Mouse (Mus musculus) forebrain, embryonic 12.5 days (tissue): ENCODE results near the gene A3galt2. TPM values are rescaled to one million over a fixed set of nuclear protein-coding genes. Genes with fewer than 3 reads are reported as not detected.

ENCODE experiments used
- ATAC-seq: fragments of 200-750 bp; cut with Nextera tagmentation; 2 replicates; pipeline ENCODE4 v1.8.0; 2017; ENCODE audit warnings: moderate TSS enrichment; ENCODE audit not compliant: low FRiP score
- H3K27ac ChIP-seq: fragments of 300-500 bp; sonication (generic); 2 replicates; pipeline ENCODE4 v1.5.1; 2016; ENCODE audit warnings: mild to moderate bottlenecking
- H3K27me3 ChIP-seq: fragments of 300-500 bp; sonication (generic); 2 replicates; pipeline ENCODE4 v1.6.1; 2016; ENCODE audit warnings: mild to moderate bottlenecking
- H3K36me3 ChIP-seq: fragments of 300-500 bp; sonication (generic); replicated peaks from 2 replicates; pipeline ENCODE4 v1.6.1; 2016; ENCODE audit warnings: mild to moderate bottlenecking
- H3K4me1 ChIP-seq: fragments of 300-500 bp; sonication (generic); 2 replicates; pipeline ENCODE4 v1.6.1; 2016
- H3K4me2 ChIP-seq: fragments of 300-500 bp; sonication (generic); 2 replicates; pipeline ENCODE4 v1.6.1; 2016; ENCODE audit warnings: mild to moderate bottlenecking, moderate library complexity
- H3K4me3 ChIP-seq: fragments of 300-500 bp; sonication (generic); replicated peaks from 2 replicates; pipeline ENCODE4 v1.5.1; 2016; ENCODE audit warnings: mild to moderate bottlenecking
- H3K9ac ChIP-seq: fragments of 300-500 bp; sonication (generic); 2 replicates; pipeline ENCODE4 v1.6.1; 2016; ENCODE audit warnings: mild to moderate bottlenecking
- H3K9me3 ChIP-seq: fragments of 300-500 bp; sonication (generic); 2 replicates; pipeline ENCODE4 v1.6.1; 2016
- WGBS: fragments of 180-500 bp; shearing (Covaris S2); methylation state at CpG from one replicate; pipeline ENCODE4 v1.1.7; 2016; 5-methylcytosine and 5-hydroxymethylcytosine counted together
- polyA plus RNA-seq: library from polyadenylated mRNA; unstranded; fragments of >200 nt; fragmentation: Nextera tagmentation; extraction: Ambion mirVana; gene quantifications from 2 replicates; pipeline ENCODE4 v1.2.1, GENCODE M21; 2016

A3galt2 gene
- polyA plus RNA-seq, 1 experiment from 2014 or later, result 0.57 TPM

DNA sequence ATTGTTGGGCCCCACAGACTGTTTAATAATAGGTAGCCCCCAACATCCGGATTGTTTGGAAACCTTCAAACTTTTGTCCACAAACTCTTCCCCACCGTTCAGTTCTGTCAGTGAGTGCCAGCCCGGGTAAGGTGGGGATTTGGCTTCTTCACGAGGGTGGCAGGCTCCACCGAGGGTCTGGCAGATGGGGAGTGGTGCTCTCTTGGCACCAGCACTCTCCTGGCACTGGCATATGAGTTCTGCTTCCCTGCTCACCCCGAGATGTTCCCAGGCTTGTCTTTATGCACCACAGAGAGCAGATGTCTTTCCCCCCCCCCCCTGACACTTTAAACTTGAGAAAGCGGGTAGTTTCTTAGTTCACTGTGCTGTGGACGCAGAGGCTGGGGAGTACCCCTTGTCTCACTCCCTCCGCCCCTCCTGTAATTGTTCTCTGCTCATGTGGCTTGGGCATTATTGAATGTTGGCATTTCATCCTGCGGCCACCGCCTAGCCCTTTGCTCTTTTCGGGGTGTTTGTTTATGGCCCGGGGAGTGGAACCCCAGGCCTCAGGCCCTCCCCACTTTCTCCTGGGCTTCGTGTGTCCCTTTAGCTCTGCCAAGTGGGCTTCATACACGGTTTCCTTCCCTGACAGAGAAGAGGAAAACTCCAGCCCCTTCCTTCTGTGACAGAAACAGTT is 26.0 kb upstream of the A3galt2 start:
- no peak; the same call in 1 of the 2 replicates for ATAC-seq
- Histone ChIP-seq H3K27me3 (no peaks in the 10 kb centered on the region), H3K4me2 (peak overlapping the region; percentile 98), H3K4me3 (peak overlapping the region; percentile 99), H3K4me1 (peaks cover 71% of the 10 kb centered on the region), H3K36me3 (peaks cover 14% of the 10 kb centered on the region), H3K27ac (peak overlapping the region; percentile 96), H3K9me3 (no peaks in the 10 kb centered on the region), H3K9ac (peak overlapping the region; percentile 100)
- 9% methylated on average over 15 of the region's 15 CpGs for WGBS

DNA sequence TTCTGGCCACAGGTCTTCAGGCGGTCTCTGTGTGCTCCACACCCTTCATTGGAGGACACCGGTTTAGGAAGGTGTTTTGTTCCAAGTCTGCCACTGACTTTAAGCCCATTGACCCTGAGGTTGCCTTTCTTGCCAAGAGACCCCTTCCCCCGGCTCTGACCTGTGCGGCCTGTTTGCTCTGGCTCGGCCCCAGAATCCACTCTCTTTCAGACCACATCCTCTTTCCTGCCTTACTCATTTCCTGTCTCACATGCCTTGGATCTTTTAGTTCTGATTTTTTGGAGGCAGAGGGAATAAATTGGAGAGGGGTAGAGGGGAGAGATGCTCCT is 25.5 kb upstream of the A3galt2 start:
- peak overlapping the region; percentile 99 for H3K4me3 ChIP-seq
- no peaks in the 10 kb centered on the region for H3K27me3 ChIP-seq
- WGBS, result 19% methylated on average over 5 of the region's 5 CpGs
- peaks cover 18% of the 10 kb centered on the region for H3K36me3 ChIP-seq
- H3K9ac ChIP-seq, result peak overlapping the region; percentile 100
- peaks cover 76% of the 10 kb centered on the region for H3K4me1 ChIP-seq
- ATAC-seq, result no peak
- no peaks in the 10 kb centered on the region for H3K9me3 ChIP-seq
- peak overlapping the region; percentile 96 for H3K27ac ChIP-seq
- peak overlapping the region; percentile 98 for H3K4me2 ChIP-seq

DNA sequence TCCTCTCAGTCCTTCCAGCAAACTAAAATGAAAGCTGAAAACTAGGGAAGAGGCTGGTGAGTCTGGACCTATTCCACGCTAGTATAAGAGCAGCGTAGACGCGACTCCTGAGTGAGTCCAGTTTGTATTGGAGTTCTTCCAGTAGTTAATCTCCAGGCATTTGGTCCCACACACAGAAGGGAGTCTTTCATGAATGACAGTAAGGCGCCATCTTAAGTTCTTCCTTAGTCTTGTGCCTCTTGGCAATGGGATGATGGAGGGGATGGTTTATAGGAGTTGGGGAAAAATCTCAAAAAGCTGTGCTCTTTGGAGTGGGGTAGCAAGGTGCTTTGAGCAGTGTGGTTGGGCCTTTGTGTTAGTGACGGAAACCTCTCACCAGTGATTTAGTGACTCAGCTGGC is 24.9 kb upstream of the A3galt2 start:
- peaks cover 19% of the 10 kb centered on the region for H3K36me3 ChIP-seq
- no peaks in the 10 kb centered on the region for H3K9me3 ChIP-seq
- H3K27ac ChIP-seq, result peak overlapping the region; percentile 96; the same call in 1 of the 2 replicates
- H3K4me3 ChIP-seq, result peak overlapping the region; percentile 99
- H3K4me1 ChIP-seq, result peaks cover 78% of the 10 kb centered on the region
- H3K27me3 ChIP-seq, result no peaks in the 10 kb centered on the region
- peak overlapping the region; percentile 98 for H3K4me2 ChIP-seq
- WGBS, result 55% methylated on average over 6 of the region's 6 CpGs
- ATAC-seq, result no peak
- H3K9ac ChIP-seq, result peak overlapping the region; percentile 100

DNA sequence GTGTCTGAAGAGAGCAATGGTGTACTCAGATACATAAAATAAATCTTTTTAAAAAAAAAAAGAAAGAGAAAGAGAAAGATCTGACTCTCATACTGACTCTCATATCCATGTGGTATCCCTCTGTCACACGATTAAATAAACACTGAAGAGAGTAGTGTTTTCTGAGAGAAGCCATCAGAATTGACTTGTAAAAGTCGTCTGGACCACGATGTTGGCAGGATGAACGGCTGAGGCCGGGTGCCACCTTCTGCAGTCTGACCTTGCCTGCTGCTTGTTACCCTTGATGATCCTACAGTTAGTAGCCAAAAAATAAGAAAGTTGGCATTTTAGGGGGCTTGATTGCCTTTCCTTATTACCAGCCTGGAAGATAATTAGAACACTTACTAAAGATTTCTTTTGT is 22.4 kb upstream of the A3galt2 start:
- H3K4me3 ChIP-seq, result no peak overlapping the region
- H3K27ac ChIP-seq, result 0 out of 2 replicates have a peak overlapping the region, but pooled peaks have one; percentile 31
- no peak overlapping the region; the same call in 1 of the 2 replicates for H3K9ac ChIP-seq
- no peak for ATAC-seq
- H3K4me2 ChIP-seq, result 0 out of 2 replicates have a peak overlapping the region, but pooled peaks have one; percentile 50
- H3K4me1 ChIP-seq, result peaks cover 91% of the 10 kb centered on the region
- H3K27me3 ChIP-seq, result no peaks in the 10 kb centered on the region
- 73% methylated on average over 5 of the region's 5 CpGs for WGBS
- H3K9me3 ChIP-seq, result no peaks in the 10 kb centered on the region
- H3K36me3 ChIP-seq, result peaks cover 19% of the 10 kb centered on the region

DNA sequence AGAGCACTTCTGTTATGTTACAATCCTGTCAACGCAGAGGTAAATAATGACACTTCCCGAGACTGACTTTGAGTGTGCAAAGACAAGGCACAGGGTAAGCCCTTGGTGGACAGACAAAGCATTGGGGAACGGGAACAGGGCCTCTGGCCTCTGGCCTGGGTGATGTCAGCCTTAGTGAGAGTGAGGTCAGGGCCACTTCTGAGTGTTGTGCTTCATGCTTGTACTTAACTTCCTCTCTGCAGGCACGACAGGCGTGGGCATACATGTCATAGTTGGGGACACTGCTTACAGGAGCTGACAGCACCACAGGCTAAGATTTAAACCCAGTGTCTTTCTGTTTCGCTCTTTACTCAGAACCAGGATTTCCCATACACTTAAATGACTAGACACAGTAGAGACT is 21.7 kb upstream of the A3galt2 start:
- Histone ChIP-seq H3K4me3 (no peak overlapping the region), H3K27me3 (no peaks in the 10 kb centered on the region), H3K4me1 (peaks cover 96% of the 10 kb centered on the region), H3K4me2 (peak overlapping the region; percentile 50), H3K9ac (peak overlapping the region; percentile 38), H3K27ac (peak overlapping the region; percentile 96), H3K9me3 (no peaks in the 10 kb centered on the region), H3K36me3 (peaks cover 22% of the 10 kb centered on the region)
- 42% methylated on average over 6 of the region's 6 CpGs for WGBS
- no peak for ATAC-seq

DNA sequence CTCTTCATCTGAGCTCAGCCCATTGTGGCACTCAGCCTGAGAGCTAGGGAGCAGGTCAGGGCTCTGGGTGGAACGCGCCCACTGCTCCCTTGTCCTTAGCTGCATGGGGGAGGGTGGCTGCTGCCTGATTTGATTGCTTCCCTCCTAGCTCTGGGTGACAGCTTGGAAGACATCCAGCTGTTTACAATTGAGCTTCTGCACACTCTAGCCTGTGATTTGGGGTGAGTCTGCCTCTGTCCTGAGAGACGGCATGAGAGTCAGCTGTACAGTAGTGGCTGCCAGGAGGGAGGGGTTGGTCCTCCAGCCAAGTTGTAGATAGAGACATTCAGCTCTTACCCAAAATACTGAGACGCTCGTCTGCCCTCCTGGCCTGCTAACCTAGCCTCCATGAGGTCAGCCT is 20.9 kb upstream of the A3galt2 start:
- Histone ChIP-seq H3K9me3 (no peaks in the 10 kb centered on the region), H3K4me1 (peaks cover 89% of the 10 kb centered on the region), H3K27ac (peak overlapping the region; percentile 96), H3K36me3 (peaks cover 22% of the 10 kb centered on the region), H3K4me2 (peak overlapping the region; percentile 50), H3K4me3 (peak overlapping the region; percentile 10; the same call in 1 of the 2 replicates), H3K27me3 (no peaks in the 10 kb centered on the region), H3K9ac (peak overlapping the region; percentile 38)
- ATAC-seq, result no peak
- 25% methylated on average over 5 of the region's 5 CpGs for WGBS

DNA sequence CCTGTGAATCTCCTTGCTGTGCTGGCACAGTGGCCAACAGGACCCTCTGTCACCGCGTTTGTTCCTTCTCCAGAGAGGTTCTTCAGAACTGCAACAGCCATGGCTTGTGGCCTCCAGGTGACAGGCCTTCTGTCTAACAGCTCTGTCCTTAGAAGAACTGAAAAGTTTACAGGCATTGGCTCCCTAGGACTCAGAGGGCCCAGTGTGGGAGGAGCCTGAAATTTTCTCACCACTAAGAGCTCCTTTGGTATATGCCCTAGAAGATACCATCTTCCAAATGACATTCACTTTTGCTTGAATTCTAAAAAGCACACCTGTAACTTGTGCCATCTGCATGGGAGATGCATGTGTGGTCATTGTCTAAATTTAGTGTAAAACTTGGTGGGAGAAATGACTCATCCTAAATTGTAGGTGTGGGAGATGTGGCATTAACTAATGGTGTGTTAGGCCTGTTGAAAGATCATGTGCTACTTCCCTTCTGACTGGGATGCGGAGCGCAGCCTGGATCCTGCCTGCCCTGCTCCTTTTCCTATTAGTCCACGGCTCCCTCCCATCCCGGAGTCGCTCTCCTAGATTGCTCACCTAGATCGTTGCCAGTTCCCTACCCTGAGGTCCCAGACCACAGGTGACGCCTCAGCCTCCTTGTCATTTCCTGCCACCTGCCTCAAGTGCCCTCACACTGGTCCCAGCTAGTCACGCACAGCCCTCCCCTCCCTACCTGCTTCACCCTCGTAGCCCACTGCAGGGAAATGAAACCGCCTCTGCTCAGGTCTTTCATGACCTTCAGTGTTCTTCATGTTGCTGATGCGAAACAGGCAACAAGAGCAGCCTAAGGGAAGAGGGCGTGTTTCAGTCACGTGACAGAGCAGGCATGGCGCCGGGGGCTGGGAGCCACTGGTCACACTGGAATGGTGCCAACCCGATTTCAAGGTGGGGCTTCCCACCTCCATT is 20.2 kb upstream of the A3galt2 start:
- Histone ChIP-seq H3K9me3 (no peaks in the 10 kb centered on the region), H3K27ac (peak overlapping the region; percentile 96), H3K4me3 (no peak overlapping the region), H3K27me3 (no peaks in the 10 kb centered on the region), H3K9ac (peak overlapping the region; percentile 38), H3K4me1 (peaks cover 81% of the 10 kb centered on the region), H3K4me2 (peak overlapping the region; percentile 50), H3K36me3 (peaks cover 24% of the 10 kb centered on the region)
- ATAC-seq, result no peak
- 69% methylated on average over 18 of the region's 18 CpGs for WGBS

DNA sequence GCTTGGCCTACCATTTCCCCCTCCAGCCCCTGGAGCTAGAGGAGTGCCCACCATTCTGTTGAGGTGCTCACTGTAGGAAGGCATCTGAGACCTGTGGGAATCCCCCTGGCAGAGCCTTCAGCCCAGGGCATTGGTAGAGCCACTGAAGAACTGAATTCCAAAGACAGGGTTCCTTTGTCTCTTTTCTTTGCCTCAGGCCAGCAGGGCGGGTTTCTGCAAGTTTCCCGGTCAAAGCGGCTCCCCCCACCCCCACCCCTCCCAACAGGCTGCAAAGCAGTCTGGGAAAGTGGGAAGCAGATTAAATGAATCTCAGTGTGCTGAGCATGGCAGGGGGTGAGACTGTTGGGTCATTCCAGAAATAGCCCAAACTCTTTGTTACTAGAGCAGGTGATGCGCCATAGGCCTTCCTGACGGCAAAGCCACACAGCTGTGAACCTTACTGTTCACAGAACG is 18.0 kb upstream of the A3galt2 start:
- peak overlapping the region; percentile 50 for H3K4me2 ChIP-seq
- H3K9ac ChIP-seq, result peak overlapping the region; percentile 48
- 2% methylated on average over 6 of the region's 6 CpGs for WGBS
- H3K9me3 ChIP-seq, result no peaks in the 10 kb centered on the region
- H3K36me3 ChIP-seq, result peaks cover 18% of the 10 kb centered on the region; the same call in 1 of the 2 replicates
- H3K27ac ChIP-seq, result peak overlapping the region; percentile 96
- peaks cover 73% of the 10 kb centered on the region for H3K4me1 ChIP-seq
- H3K4me3 ChIP-seq, result peak overlapping the region; percentile 13
- peak; percentile 79 for ATAC-seq
- no peaks in the 10 kb centered on the region for H3K27me3 ChIP-seq

DNA sequence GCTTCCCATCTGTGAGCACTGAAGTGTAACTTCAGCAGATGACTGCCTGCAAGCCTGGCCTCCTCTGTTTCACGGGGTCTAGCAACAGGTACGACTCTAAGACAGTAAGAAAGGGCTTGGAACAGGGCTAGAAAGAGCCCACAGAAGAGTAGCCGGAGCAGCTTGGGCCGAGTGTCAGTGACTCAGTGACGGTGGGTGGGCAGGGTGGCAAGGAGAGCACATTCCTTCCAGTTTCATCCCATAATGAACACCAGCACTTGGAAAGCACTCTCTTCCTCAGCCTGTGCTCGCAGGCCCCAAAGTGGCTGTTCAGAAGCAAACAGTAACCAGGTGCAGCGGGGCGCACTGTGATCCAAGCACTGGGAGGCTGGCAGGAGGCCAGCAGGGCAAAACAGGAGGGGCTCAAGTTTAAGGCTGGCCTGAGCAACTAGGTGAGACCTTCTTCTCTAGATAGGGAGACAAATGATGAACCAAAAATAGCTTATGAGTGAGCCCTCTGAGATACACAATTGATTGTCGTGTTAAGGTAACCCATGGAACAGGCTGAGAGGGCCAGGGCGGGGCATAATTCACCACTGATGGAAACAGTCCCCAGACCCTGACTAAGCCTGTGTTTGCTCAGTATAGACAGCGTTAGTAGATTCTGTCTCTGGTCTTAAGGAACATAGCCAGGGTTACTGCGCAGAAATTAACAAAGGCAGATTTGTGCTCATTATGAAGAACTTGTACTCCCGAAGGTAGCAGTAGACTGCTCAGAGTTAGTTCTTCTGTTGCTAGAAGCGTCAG is 17.1 kb upstream of the A3galt2 start:
- H3K27ac ChIP-seq, result peak overlapping the region; percentile 96
- no peak; the same call in 1 of the 2 replicates for ATAC-seq
- H3K4me2 ChIP-seq, result peak overlapping the region; percentile 50
- H3K36me3 ChIP-seq, result peaks cover 21% of the 10 kb centered on the region
- no peak overlapping the region for H3K4me3 ChIP-seq
- no peaks in the 10 kb centered on the region for H3K9me3 ChIP-seq
- no peaks in the 10 kb centered on the region for H3K27me3 ChIP-seq
- peaks cover 74% of the 10 kb centered on the region for H3K4me1 ChIP-seq
- WGBS, result 37% methylated on average over 14 of the region's 14 CpGs
- peak overlapping the region; percentile 44 for H3K9ac ChIP-seq

DNA sequence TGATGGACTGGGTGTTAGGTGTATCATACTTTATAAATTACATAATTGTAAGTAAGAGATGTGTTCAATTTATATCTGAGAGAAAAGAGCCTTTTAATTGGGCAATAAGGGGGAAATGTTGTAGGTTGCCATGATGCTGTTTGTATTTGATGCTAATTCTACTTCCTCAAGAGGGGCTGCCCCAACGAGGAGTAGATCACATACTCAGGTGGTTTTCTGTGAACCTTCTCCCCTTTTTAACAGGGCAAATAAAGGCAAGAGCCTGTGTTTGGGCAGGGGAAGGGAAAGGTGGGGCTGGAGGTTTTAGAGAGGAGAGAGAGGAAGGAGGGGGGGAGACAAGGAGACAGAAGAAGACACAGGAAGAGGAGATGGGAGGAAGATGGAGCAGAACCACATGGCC is 14.3 kb upstream of the A3galt2 start:
- 69% methylated on average over 1 of the region's 1 CpGs for WGBS
- H3K4me3 ChIP-seq, result no peak overlapping the region
- no peak overlapping the region for H3K4me2 ChIP-seq
- H3K9ac ChIP-seq, result no peak overlapping the region
- H3K36me3 ChIP-seq, result peaks cover 41% of the 10 kb centered on the region
- H3K4me1 ChIP-seq, result peaks cover 46% of the 10 kb centered on the region
- no peak for ATAC-seq
- H3K9me3 ChIP-seq, result no peaks in the 10 kb centered on the region
- no peaks in the 10 kb centered on the region for H3K27me3 ChIP-seq
- no peak overlapping the region for H3K27ac ChIP-seq

DNA sequence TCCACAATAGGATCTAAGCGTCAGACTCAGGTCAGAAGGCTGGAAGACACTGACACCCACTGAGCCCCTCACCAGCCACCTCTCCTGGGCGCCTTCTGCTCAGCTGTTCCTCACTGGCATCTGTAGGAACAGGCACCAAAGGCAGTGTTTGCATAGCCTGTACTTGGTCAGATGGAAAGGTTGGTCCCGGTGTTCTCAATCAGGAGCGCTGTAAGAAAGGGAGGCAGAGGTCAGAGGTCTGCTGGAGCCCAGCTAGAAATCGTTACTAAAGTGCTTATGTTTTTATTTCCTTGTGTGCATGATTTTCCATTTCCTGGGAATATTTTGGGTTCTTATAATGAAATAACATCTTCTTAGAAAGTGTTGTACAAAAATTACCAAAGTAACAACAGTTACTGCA is 13.3 kb upstream of the A3galt2 start:
- no peak overlapping the region for H3K4me3 ChIP-seq
- H3K9me3 ChIP-seq, result no peaks in the 10 kb centered on the region
- peak overlapping the region; percentile 50; the same call in 1 of the 2 replicates for H3K27ac ChIP-seq
- no peaks in the 10 kb centered on the region for H3K27me3 ChIP-seq
- H3K4me2 ChIP-seq, result no peak overlapping the region
- H3K4me1 ChIP-seq, result peaks cover 35% of the 10 kb centered on the region
- no peak for ATAC-seq
- peaks cover 51% of the 10 kb centered on the region for H3K36me3 ChIP-seq
- peak overlapping the region; percentile 9; the same call in 1 of the 2 replicates for H3K9ac ChIP-seq
- 50% methylated on average over 5 of the region's 5 CpGs for WGBS
